Mouse (Mus musculus): ENCODE data around the gene Sox6.

Gene Sox6

DNA sequence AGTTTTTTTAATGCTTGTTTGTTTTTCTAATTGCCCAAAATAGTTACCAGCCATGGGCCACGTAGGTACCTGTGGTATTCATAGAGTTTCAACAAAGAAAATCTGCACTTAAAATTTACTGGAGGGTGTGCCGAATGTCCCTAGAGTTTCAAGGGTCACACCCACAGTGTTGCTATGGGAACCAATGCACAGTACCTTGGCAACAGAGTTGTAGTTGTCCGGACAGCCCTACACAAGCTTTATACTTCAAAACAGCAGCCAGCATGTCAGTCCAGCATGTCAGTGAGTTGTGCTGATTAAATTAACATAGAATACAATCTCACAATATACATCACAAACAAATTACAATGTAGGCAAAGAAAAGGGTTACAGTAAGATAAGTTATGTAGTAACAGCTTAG, 567.1 kb downstream of the Sox6 start:
- peak; percentile 72 for DNase-seq

DNA sequence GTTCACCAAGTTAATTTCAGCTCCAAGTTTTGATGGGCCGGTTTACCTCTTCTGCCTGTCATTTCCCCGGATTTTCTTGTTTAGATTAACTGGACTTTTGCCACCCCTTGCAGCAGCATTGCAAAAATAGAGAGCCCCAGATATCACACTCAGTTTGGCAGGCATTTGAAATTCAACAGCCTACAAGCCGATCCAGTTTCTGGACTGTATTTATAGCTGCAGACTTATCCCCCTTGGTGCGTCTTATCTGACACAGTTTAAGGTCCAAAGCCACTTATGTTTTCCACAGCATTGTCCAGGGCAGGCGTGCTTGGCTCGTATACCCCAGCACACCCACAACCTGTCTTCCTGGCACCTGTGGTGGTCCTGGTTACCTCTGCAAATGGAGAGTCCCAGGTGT, 571.8 kb downstream of the Sox6 start:
- peak; percentile 97 for DNase-seq

DNA sequence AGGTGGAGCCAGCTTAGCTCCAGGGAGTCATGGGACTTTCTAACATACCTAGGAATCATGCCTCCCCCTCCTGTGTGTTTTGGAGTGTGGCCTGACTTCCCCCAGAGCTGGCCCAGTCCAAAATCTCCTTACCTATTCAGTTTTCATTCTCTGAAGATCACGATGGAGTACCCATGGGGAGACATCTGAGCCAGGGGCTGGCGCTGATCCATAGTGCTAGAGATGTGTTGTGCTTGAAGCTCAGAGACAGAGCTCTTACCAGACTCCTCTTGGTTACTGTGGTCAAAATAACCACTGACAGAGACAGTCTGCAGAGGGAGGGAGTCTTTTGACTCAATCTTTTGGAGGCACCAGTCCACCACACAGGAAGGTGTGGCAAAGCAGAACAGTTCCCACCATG, 575.2 kb downstream of the Sox6 start:
- peak; percentile 71 for DNase-seq

DNA sequence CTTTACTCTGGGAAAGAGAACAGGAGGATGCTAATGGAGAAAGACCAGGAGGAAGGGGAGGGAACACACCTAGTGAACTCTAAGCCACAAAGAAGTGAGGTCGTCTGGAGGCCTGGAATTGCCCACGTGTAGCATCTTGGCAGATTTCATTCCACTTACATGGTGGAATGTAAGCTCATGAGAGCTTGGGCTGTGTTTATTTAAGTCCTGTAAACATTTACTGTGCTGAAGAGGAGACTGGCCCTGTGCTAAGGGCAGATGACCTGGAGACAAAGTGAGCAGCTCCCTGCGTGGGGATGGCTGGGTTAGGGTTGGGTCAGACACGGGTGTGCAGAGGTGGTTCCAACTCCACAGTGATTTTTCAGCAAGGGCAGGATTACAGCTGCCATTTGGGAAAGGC, 576.3 kb downstream of the Sox6 start:
- peak; percentile 82 for DNase-seq

DNA sequence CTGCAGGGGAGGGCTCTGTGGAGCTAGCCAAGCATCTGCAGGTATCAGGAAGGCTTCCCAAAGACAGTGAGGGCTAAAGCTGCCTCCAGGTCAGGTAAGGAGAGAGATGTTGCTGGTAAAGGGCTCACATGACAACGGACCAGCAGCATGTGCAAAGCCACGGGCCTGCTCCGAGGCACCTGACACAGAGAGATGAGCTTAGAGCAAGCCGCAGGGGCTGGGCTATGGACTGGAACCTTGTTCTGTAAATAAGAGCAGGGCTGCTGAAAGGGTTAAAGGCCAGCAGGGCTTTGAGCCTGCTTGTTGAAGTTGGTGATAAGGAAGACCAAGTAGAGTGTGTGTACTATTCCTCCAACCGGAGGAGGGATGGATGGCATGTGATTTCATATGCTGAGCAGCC, 583.6 kb downstream of the Sox6 start:
- no peak for DNase-seq

DNA sequence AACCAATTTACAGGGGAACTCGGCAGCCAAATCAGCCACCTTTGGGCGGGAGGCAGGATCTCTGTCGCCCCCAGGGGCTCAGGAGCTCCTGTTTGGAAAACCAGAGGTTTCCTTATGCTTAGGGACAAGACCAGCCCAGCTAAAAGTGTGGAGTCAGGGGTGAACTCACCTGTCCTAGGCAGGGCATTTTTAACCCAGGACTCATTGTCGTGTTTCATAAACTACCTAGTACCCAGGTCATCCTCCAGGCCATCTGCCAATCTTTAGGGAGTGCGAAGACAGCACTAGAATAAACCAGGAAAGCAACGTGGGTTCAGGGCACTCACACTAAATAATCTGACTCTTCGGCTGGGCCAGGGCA, 584.9 kb downstream of the Sox6 start:
- DNase-seq = no peak

- DNase-seq = peak; percentile 89
Observed at GRCm38 (mm10) chr7:115453042-115453712, 585.4 kb downstream of the Sox6 start.

DNA sequence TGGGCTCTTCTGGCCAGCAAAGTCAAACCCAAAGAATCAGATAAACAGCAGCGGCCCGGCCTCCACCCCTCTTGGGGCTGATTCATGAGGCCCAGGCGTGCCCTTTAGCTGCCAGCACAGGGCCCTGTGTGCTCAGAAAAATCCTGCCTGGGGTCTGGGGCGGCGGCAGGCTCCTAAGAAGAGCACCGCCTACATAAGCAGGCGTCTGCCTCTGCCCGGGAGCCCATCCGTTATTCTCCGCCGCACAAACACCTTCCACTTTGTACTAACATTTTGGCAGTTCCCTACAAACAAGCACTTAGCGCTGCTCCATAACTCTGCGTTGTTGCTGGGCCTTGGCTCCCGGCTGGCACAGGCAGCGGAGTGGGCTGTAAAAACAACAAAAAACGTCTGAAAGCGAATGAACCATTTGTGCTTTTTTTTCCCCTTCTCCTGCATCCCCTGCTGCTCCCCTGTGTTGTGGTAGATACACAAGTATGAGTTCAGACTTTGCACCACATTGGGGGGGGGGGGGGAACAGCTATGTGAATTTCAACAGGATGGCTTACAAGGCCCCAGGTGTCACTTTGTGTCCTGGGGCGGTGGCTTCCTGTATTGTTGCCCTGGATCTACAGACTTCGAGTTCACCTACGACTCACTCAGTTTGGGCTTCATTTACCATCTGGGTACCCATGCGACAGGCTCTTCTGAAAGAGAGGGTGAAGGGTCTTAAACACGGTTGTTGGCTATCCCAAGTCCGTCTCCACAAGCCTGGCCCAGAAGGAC, 588.0 kb downstream of the Sox6 start:
- no peak for DNase-seq

DNA sequence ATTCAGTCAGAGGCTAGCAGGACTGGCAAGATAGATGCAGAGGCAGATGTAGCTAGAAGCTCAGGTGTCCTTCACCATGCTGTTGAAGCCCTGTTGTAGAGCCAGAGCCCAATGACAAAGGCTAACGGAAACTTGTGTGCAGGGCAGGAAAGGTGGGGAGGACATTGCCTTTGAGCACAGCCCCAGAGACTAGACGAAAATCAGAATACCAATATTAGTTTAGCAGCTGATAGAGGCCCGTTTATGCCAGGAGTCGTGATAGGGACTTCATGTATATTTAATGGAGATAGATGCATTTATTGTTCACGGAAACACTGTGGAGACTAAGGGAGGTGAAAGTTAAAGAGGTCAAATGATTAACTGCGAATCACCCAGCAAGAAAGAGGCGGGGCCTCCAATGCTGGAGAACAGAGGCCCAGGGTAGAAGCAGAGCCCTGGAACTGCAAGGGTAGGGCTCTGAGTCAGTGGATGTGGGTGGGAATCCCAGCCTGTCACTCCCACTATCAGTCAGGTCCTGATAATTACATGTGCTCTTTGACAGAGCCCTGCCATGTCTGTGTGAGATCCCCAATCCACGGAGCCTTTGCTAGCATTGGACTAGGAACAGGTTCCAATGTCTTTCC, 590.1 kb downstream of the Sox6 start:
- no peak for DNase-seq

GRCm38 (mm10) chr7:115447091-115447490, 591.5 kb downstream of the Sox6 start:
- no peak for DNase-seq

GRCm38 (mm10) chr7:115446481-115447016, 592.0 kb downstream of the Sox6 start:
- no peak for DNase-seq

- peak; percentile 92 for DNase-seq
Observed at GRCm38 (mm10) chr7:115426161-115426982, 612.2 kb downstream of the Sox6 start.

- DNase-seq = no peak
Observed at GRCm38 (mm10) chr7:115422828-115423227, 615.8 kb downstream of the Sox6 start.

GRCm38 (mm10) chr7:115420960-115421359, 617.6 kb downstream of the Sox6 start:
- DNase-seq = no peak

Data from heart, adult 11 months (tissue).